ENCODE assay signal across 9 mouse cellular contexts in genomic region chr4:49072886-49073285, GRCm38 (mm10). TPM values are rescaled to one million over a fixed set of nuclear protein-coding genes. Genes with fewer than 3 reads are reported as not detected.
DNase-seq lines count a peak whose midpoint lies in the region; ATAC-seq and TF ChIP-seq lines count a peak whose summit lies in the region.
"Had no signal": no experiment of that assay in that cellular context is flagged by ENCODE, and none has a peak within 500 bp of the region (broad histone marks: within the 10 kb centered on the region; RNA-seq: fewer than 3 reads in every experiment).

No protein-coding gene starts in this region.

- H3K4me2 ChIP-seq in embryonic facial prominence, embryonic 14.5 days (ENCODE audit: low read depth, low read length), result no peak overlapping the region
- H3K4me2 ChIP-seq in intestine, postnatal 0 days (replicated peaks; ENCODE audit: low read depth), result no peak overlapping the region
- H3K4me2 ChIP-seq: hindbrain, embryonic 15.5 days had no signal

- WGBS in embryonic facial prominence, embryonic 14.5 days, result 64% methylated on average over 4 of the region's 4 CpGs
- WGBS in embryonic facial prominence, embryonic 10.5 days, result 92% methylated on average over 4 of the region's 4 CpGs
- 55% methylated on average over 4 of the region's 4 CpGs for WGBS in intestine, postnatal 0 days

- no peak overlapping the region for H3K4me3 ChIP-seq in embryonic facial prominence, embryonic 14.5 days (ENCODE audit: low read depth, low read length)
- H3K4me3 ChIP-seq in embryonic facial prominence, embryonic 10.5 days, result no peak overlapping the region
- no peak overlapping the region for H3K4me3 ChIP-seq in intestine, postnatal 0 days (ENCODE audit: low read depth, low read length)
- H3K4me3 ChIP-seq: hindbrain, embryonic 15.5 days had no signal

- no peak overlapping the region for H3K27ac ChIP-seq in embryonic facial prominence, embryonic 14.5 days (replicated peaks; ENCODE audit: low read depth, low read length)
- no peak overlapping the region for H3K27ac ChIP-seq in embryonic facial prominence, embryonic 10.5 days (replicated peaks)
- H3K27ac ChIP-seq in intestine, postnatal 0 days (ENCODE audit: low read depth, low read length), result no peak overlapping the region
- H3K27ac ChIP-seq: hindbrain, embryonic 15.5 days had no signal

- no peak overlapping the region for H3K9ac ChIP-seq in embryonic facial prominence, embryonic 14.5 days (ENCODE audit: low read depth, low read length)
- no peak overlapping the region for H3K9ac ChIP-seq in intestine, postnatal 0 days (ENCODE audit: low read depth, low read length)
- H3K9ac ChIP-seq: hindbrain, embryonic 15.5 days had no signal

- H3K27me3 ChIP-seq in embryonic facial prominence, embryonic 14.5 days (replicated peaks; ENCODE audit: control insufficient read depth, insufficient read depth, low read length), result no peaks in the 10 kb centered on the region
- no peaks in the 10 kb centered on the region for H3K27me3 ChIP-seq in embryonic facial prominence, embryonic 10.5 days (replicated peaks; ENCODE audit: low read depth, poor library complexity, severe bottlenecking)
- no peaks in the 10 kb centered on the region for H3K27me3 ChIP-seq in intestine, postnatal 0 days (replicated peaks; ENCODE audit: control insufficient read depth, insufficient read depth, low read length)
- H3K27me3 ChIP-seq: hindbrain, embryonic 15.5 days had no signal

- H3K4me1 ChIP-seq in embryonic facial prominence, embryonic 14.5 days (ENCODE audit: control insufficient read depth, insufficient read depth, low read length), result no peaks in the 10 kb centered on the region
- H3K4me1 ChIP-seq in embryonic facial prominence, embryonic 10.5 days, result no peaks in the 10 kb centered on the region
- no peaks in the 10 kb centered on the region for H3K4me1 ChIP-seq in intestine, postnatal 0 days (replicated peaks; ENCODE audit: control insufficient read depth, insufficient read depth, low read length)

- no peaks in the 10 kb centered on the region for H3K36me3 ChIP-seq in embryonic facial prominence, embryonic 14.5 days (ENCODE audit: control insufficient read depth, insufficient read depth, low read length)
- no peaks in the 10 kb centered on the region for H3K36me3 ChIP-seq in embryonic facial prominence, embryonic 10.5 days (replicated peaks)
- H3K36me3 ChIP-seq in intestine, postnatal 0 days (ENCODE audit: control insufficient read depth, insufficient read depth), result no peaks in the 10 kb centered on the region

- TF ChIP-seq CTCF in intestine, postnatal 0 days (IDR thresholded peaks at IDR 0.05; ENCODE audit: low read depth), result no peak

- no peaks in the 10 kb centered on the region for H3K9me3 ChIP-seq in embryonic facial prominence, embryonic 14.5 days (ENCODE audit: control insufficient read depth, low read length)
- no peaks in the 10 kb centered on the region for H3K9me3 ChIP-seq in embryonic facial prominence, embryonic 10.5 days
- H3K9me3 ChIP-seq in intestine, postnatal 0 days (ENCODE audit: control insufficient read depth), result no peaks in the 10 kb centered on the region
- H3K9me3 ChIP-seq: hindbrain, embryonic 15.5 days had no signal

- DNase-seq in embryonic facial prominence, embryonic 14.5 days (ENCODE audit: low spot score), result peak; percentile 69
- DNase-seq in embryonic facial prominence, embryonic 10.5 days (ENCODE audit: low spot score), result no peak
- peak; percentile 34 for DNase-seq in 3T3-L1 (ENCODE audit: low read depth, low spot score)
- DNase-seq in cerebellum, postnatal 14 days, result peak; percentile 97
- DNase-seq in kidney, adult 8-10 months, result peak; percentile 26 to 32
- peak; percentile 62 for DNase-seq in lung, postnatal 14 days
- no peak for DNase-seq in thymus, adult 18-20 months

- no peak for ATAC-seq in embryonic facial prominence, embryonic 14.5 days (ENCODE audit: low read depth)
- ATAC-seq in intestine, postnatal 0 days, result no peak

RNA-seq across cellular contexts. Expression of gene Plppr1, which starts 13.8 kb away (rescaled TPM):
- polyA plus RNA-seq in embryonic facial prominence, embryonic 14.5 days (2014; fragmentation: Nextera tagmentation; extraction: Ambion mirVana), result 4.7 and 6.4 TPM in 2 replicates
- polyA plus RNA-seq in embryonic facial prominence, embryonic 10.5 days (2016; fragmentation: Nextera tagmentation; extraction: Ambion mirVana), result 2.5 and 2.9 TPM in 2 replicates
- 0.47 and 0.69 TPM in 2 replicates for polyA plus RNA-seq in intestine, postnatal 0 days (2015; fragmentation: Nextera tagmentation; extraction: Ambion mirVana)

Comparison
In these comparisons a context has a peak if more than half of its experiments do, and no peak if none do; other contexts are left out.
1. DNase-seq: peak in embryonic facial prominence, embryonic 14.5 days (single experiment), 3T3-L1 (single experiment), cerebellum, postnatal 14 days (2 of 2), kidney, adult 8-10 months (2 of 2) and lung, postnatal 14 days (single experiment); none in embryonic facial prominence, embryonic 10.5 days (single experiment) and thymus, adult 18-20 months (0 of 2).